Mouse (Mus musculus): ENCODE results near the gene Ccdc138.

DNA sequence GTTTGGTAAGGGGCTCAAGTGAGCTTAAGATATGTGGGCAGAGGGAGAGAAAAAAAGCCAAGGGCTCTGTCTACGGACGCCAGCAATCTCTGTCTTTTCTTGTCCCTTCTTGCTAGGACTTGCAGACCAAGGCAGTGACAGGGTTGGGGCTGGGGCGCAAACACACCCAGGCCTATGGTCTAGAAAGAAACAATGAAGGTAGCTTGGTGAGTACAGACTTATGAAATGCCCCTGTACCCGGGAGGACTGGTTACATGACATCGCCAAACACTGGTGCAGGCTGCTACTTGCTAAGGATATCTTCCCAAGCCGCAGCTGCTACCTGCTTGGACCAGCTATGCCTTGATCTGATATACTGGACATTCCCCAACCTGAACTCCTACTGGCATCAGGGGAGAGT, 116.9 kb downstream of the Ccdc138 start:
- TF ChIP-seq POLR2A (IDR thresholded peaks at IDR 0.05; ENCODE audit: insufficient read depth, low read length), result no peak
- TF ChIP-seq CTCF (IDR thresholded peaks at IDR 0.05; ENCODE audit: low read depth, low read length), result no peak
